Mouse (Mus musculus) heart, postnatal 36 days (tissue): ENCODE measurements at regions not wholly inside any gene's neighbourhood (a gene's known extent, or its start where the extent isn't known, plus 50 kb on each side); places are given as distances from the start of the nearest gene placed in this dataset.
"Not testable (repeated sequence)": the region's sequence is repeated elsewhere in the genome, so short reads cannot be mapped to it uniquely, and the experiment has no call there.

Experiments used
- DNase-seq, 2 experiments: peaks; one replicate each; pipeline ENCODE4 v3.0.0; 2021 to 2022
- intact Hi-C: fragments of 180-260 bp; cut with DNase I; formaldehyde crosslinking; loops from one replicate; pipeline ENCODE4 v1.15.1; 2025

DNA sequence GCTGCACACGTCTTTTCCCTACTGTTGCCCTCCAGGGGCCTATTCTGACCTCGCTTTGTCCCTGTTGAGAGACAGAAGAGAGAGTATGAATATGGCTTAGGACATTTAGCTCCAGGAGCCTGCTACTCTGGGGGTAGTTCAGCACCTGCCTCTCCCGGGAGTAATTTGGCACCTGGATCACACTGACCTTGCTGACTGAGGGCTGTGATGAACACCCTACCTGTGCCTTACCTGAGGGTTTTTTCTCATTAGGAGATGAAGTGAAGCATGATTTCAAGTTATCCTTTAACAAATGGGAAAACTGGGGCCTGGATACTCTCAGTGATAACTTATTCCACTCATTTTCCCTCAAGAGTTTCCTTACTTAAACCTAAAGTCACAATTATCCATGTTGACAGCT, 721.2 kb upstream of the Nr2f1 start:
- DNase-seq, result no peak
- intact Hi-C loops, result no loop called here

GRCm38 (mm10) chr13:78909839-78910238, 710.3 kb upstream of the Nr2f1 start:
- DNase-seq, result no peak
- intact Hi-C loops, result no loop called here

DNA sequence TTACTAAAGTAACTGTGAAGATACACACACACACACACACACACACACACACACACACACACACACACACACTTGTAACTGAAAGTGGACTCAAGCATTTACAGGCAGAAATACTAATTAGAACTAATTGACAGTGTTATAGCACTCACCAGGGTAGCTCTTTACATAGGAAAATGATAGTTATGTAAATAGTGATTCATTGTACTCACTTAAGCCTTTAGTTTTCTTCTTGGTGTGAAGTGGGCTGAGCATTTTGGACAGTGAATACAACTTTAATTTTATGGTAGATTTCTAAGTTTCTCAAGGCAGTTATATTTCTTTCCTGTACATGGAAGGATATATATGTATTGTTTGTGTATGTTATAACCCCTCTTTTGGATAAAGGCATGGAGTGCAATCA, 704.5 kb upstream of the Nr2f1 start:
- DNase-seq, result no peak
- intact Hi-C loops, result no loop called here

DNA sequence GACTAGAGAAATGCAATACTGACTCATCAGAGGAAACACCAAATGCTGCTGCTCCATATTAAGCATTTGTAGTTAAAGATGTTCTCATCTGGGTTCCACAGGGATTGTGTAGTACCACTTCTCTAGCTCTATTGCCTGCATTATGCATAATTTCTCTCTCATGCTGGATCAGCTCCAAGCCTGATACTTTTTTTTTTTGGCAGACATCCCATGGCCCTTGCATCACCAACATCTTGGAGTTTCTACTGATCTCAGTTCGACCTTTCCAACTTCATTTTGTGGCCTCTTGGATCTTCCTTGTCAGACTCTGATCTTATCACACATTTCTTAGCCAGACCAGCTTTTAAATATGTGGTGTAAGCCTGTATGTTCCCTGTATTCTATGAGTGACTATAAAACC, 701.1 kb upstream of the Nr2f1 start:
- intact Hi-C loops, result no loop called here
- no peak for DNase-seq

- intact Hi-C loops, result no loop called here
- DNase-seq, result no peak
Observed at GRCm38 (mm10) chr13:78892252-78892651, 692.7 kb upstream of the Nr2f1 start.

- intact Hi-C loops, result no loop called here
- no peak for DNase-seq
Observed at GRCm38 (mm10) chr13:78883062-78883461, 683.5 kb upstream of the Nr2f1 start.

DNA sequence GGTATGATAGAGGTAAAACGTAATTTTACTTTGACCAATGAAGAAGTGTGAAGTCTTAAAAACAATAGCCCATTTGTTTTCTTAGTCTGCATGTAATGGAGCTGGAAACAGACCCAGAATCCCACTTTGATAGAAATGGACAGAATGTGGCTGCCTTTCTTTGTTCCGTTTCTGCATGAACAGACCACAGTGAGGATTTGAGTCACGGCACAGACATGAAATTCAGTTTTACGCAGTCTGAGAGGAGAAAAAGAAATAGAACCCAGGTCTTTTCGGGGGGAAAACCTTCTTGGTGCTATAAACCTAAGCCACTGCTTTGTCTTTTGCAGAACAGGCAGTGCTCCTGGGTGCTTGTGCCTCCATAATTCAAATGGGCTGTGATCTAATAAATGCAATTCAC, 673.0 kb upstream of the Nr2f1 start:
- intact Hi-C loops, result no loop called here
- no peak for DNase-seq

GRCm38 (mm10) chr13:78871976-78872375, 672.4 kb upstream of the Nr2f1 start:
- intact Hi-C loops, result no loop called here
- DNase-seq, result no peak

DNA sequence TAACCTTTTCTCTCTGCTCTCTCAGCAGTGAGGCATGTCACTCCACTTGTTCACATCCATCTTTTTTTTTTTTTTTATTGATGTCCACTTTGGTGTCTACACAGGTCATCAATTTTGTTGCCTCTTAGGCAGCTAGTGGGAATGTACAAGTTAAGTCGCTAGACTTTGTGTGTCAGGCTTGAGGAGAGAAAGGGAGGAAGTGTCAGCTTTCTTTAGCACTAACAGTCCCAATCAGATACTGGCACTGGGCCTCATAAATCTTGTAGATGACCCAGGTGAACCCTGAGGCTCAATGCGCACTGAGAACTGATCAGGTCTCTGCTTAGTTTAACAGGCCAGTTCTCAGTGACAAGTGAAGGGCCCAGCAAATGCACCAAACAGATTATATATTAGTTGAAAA, 671.7 kb upstream of the Nr2f1 start:
- intact Hi-C loops, result no loop called here

DNA sequence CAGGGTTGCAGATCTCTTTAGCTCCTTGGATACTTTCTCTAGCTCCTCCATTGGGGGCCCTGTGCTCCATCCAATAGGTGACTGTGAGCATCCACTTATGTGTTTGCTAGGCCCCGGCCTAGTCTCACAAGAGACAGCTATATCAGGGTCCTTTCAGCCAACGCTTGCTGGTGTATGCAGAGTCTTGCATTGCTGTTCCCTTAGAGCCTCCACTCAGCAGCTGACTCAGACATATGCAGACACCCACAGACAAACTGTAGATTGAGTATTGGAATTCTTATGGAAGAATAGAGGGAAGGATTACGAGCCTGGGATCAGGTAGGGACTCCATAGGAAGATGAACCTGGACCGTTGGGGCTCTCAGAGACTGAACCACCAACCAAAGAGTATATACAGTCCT, 624.8 kb upstream of the Nr2f1 start:
- DNase-seq, intact Hi-C loops: not testable (repeated sequence)

More for the DNA sequence above, 671.7 kb upstream of the Nr2f1 start:
- no peak for DNase-seq

- no peak for DNase-seq
- intact Hi-C loops, result no loop called here
Observed at GRCm38 (mm10) chr13:78809656-78810055, 610.1 kb upstream of the Nr2f1 start.

GRCm38 (mm10) chr13:78802838-78803124, 603.2 kb upstream of the Nr2f1 start:
- peak in 1 of 2 experiments; percentile 3 for DNase-seq
- intact Hi-C loops, result no loop called here

DNA sequence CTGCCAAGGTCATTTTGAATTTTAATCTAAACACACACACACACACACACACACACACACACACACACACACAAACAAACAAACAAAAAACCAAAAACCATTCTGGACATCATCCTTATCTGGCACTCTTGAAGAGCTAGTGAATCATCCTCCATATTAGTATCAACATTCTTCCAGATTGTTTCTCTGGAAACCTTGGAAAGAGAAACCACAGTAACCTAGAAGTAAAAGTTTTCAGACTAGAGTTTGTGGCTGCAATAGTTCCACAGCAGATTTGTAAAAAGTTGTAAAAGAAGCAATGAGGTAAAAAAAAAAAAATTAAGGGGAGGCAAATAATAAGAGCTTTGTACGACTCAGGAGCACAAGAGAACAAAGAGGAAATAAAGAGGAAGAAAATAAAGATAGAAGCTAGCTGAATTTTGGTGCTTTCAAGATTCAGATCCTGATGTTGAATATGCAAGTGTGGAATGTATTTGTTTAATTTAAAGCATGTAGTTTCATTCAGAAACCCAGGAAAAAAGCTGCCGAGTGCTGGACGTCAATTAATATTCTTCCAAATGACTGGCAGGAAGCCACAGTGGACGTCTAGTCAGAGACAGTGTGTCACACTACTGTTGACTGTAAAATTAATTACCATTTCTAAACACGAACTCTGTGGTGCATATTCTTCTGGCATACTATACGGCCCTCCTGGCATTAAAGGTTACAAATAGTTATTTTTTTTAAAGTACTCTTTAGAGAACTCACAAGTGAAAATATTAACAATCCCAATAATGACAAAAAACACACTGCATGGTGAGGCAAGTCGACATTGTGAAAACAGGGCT, 602.7 kb upstream of the Nr2f1 start:
- DNase-seq, result no peak

GRCm38 (mm10) chr13:78799641-78800040, 600.1 kb upstream of the Nr2f1 start:
- intact Hi-C loops, result no loop called here
- no peak for DNase-seq

More for the DNA sequence above, 602.7 kb upstream of the Nr2f1 start:
- intact Hi-C loops, result no loop called here

- intact Hi-C loops, result no loop called here
- DNase-seq, result no peak
Observed at GRCm38 (mm10) chr13:78795228-78795627, 595.7 kb upstream of the Nr2f1 start.

- DNase-seq, result no peak
- intact Hi-C loops, result no loop called here
Observed at GRCm38 (mm10) chr13:78784285-78784684, 584.7 kb upstream of the Nr2f1 start.

DNA sequence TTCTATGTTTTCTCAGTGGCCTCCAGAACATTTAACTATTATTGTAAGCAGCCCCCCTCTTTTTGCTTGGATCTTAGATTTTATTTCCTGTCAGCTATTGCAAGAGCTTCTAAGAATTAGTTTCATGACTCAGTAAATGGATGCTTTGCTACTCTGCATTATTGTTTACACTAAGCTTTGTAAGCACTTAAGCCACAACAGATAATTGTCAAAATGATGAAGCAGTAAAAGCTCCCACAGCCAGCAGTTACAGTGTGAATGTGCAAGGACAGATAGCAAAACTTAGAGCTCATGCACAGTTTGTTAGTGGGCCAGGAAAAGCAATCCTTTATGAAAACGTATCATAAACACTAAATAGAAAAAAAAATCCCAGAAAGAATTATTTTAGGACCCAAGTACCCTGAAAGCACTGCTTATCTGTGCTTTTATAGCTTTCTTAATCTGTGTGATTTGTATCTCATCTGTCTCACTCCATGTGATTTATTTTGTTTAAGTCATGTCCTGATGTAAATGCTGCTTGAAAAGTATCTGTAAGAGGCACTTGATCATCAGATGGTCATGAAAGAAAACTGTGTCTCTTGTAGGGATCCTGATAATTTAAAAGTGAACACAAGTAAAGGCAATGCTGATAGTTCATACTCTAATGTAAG, 584.2 kb upstream of the Nr2f1 start:
- DNase-seq, result no peak
- intact Hi-C loops, result no loop called here
